Mouse (Mus musculus): ENCODE data around the gene Ccr7. TPM values are rescaled to one million over a fixed set of nuclear protein-coding genes. Genes with fewer than 3 reads are reported as not detected.

Ccr7 gene
- total and polyA plus RNA-seq, 3 experiments, result 203 to 306 (median 241) TPM

- peak; percentile 60 for DNase-seq (ENCODE audit: extremely low read depth)
- Histone ChIP-seq H3K4me2 (ENCODE audit: insufficient read depth, low read depth, poor library complexity, severe bottlenecking) (peak overlapping the region; percentile 93), H3K9me3 (replicated peaks; ENCODE audit: low read length) (no peaks in the 10 kb centered on the region), H3K36me3 (replicated peaks in 1 of 2; ENCODE audit: control insufficient read depth in 1 of 2, insufficient read depth in 1 of 2, low read length in 1 of 2) (peaks cover 24 to 61% of the 10 kb centered on the region in 2 experiments), H3K79me2 (replicated peaks; ENCODE audit: control insufficient read depth, extremely low read depth, insufficient read depth, poor library complexity, severe bottlenecking) (peaks cover 70% of the 10 kb centered on the region), H3K4me1 (ENCODE audit: control insufficient read depth in 1 of 2, insufficient read depth in 2 of 2) (peaks cover 10 to 52% of the 10 kb centered on the region in 2 experiments), H3K27me3 (replicated peaks) (no peaks in the 10 kb centered on the region), H3K27ac (ENCODE audit: insufficient read depth, low read depth) (peak overlapping the region; percentile 93), H3K9ac (ENCODE audit: insufficient read depth, low read depth) (peak overlapping the region; percentile 80), H3K4me3 (replicated peaks in 1 of 3; ENCODE audit: low read depth in 2 of 3, low read length in 2 of 3, poor library complexity in 1 of 3) (peak overlapping the region; percentile 62 to 99 (median 96))
- in situ Hi-C loops (cut with MboI; ENCODE audit: low pct_ligation_motif_present, low pct_unique_long_range_greater_than_20kb, low sequenced_read_pairs), result loop anchor here (10.0 kb wide), 1 partner anchor 92 kb away; the partner anchor contains the start of gene Krt222
- dilution Hi-C loops (cut with MboI; ENCODE audit: extremely low pct_ligation_motif_present, extremely low pct_unique_long_range_greater_than_20kb, low sequenced_read_pairs), result no loop called here
- TF ChIP-seq HCFC1 (IDR thresholded peaks at IDR 0.05; ENCODE audit: low read depth, low read length) (0 out of 2 replicates have a peak, but pooled peaks have one; percentile 16), IRF4 (IDR thresholded peaks at IDR 0.05; ENCODE audit: low read depth, low read length) (peak; percentile 58), KAT2A (IDR thresholded peaks at IDR 0.05; ENCODE audit: insufficient replicate concordance, low read length) (0 out of 2 replicates have a peak, but pooled peaks have one; percentile 50), ZKSCAN1 (IDR thresholded peaks at IDR 0.05; ENCODE audit: borderline replicate concordance, low read depth, low read length) (no peak), CHD2 (IDR thresholded peaks at IDR 0.05; ENCODE audit: low read length) (peak; percentile 42; the same call in 1 of the 2 replicates), BHLHE40 (IDR thresholded peaks at IDR 0.05; ENCODE audit: low read depth, low read length) (peak; percentile 90), RAD21 (IDR thresholded peaks at IDR 0.05; ENCODE audit: low read depth, low read length) (peak; percentile 21), SMC3 (IDR thresholded peaks at IDR 0.05; ENCODE audit: low read depth, low read length) (peak; percentile 19), PAX5 (IDR thresholded peaks at IDR 0.05; ENCODE audit: low read length) (no peak), USF1 (IDR thresholded peaks at IDR 0.05; ENCODE audit: low read depth, low read length) (peak; percentile 8; the same call in 1 of the 2 replicates), CHD1 (IDR thresholded peaks at IDR 0.05; ENCODE audit: low read depth, low read length) (peak; percentile 94), ZNF384 (IDR thresholded peaks at IDR 0.05; ENCODE audit: low read depth, low read length) (peak; percentile 32), NELFE (IDR thresholded peaks at IDR 0.05; ENCODE audit: low read depth, low read length) (peak; percentile 56), MAFK (IDR thresholded peaks at IDR 0.05; ENCODE audit: insufficient replicate concordance, low read length) (no peak), MAZ (IDR thresholded peaks at IDR 0.05; ENCODE audit: low read depth, low read length) (peak; percentile 71; the same call in 1 of the 2 replicates), EP300 (IDR thresholded peaks at IDR 0.05; ENCODE audit: low read length) (peak; percentile 68), TCF12 (IDR thresholded peaks at IDR 0.05; ENCODE audit: low read depth, low read length) (peak; percentile 51), MEF2A (IDR thresholded peaks at IDR 0.05; ENCODE audit: borderline replicate concordance, low read depth, low read length) (no peak), MAX (IDR thresholded peaks at IDR 0.05; ENCODE audit: low read length) (peak; percentile 96), GABPA (IDR thresholded peaks at IDR 0.05; ENCODE audit: insufficient replicate concordance, low read depth, low read length) (no peak), ELF1 (IDR thresholded peaks at IDR 0.05; ENCODE audit: low read depth, low read length) (no peak; the same call in 1 of the 2 replicates), ZC3H11A (IDR thresholded peaks at IDR 0.05; ENCODE audit: low read depth, low read length) (no peak), NRF1 (IDR thresholded peaks at IDR 0.05; ENCODE audit: low read depth, low read length) (no peak), RCOR1 (conservative IDR thresholded peaks at IDR 0.05; ENCODE audit: low read depth, low read length) (0 out of 2 replicates have a peak, but pooled peaks have one; percentile 11), E2F4 (IDR thresholded peaks at IDR 0.05; ENCODE audit: insufficient replicate concordance, low read depth, low read length) (no peak), USF2 (conservative IDR thresholded peaks at IDR 0.05; ENCODE audit: low read depth, low read length) (no peak), TBP (conservative IDR thresholded peaks at IDR 0.05; ENCODE audit: low read depth, low read length) (no peak), CTCF (conservative IDR thresholded peaks at IDR 0.05 in 1 of 2, IDR thresholded peaks at IDR 0.05 in 1 of 2; ENCODE audit: low read depth in 2 of 2, low read length in 2 of 2) (peak in 1 of 2 experiments; percentile 60; a peak in 2 of 4 replicates), ZMIZ1 (IDR thresholded peaks at IDR 0.05; ENCODE audit: low read depth, low read length) (peak; percentile 45; the same call in 1 of the 2 replicates), MXI1 (IDR thresholded peaks at IDR 0.05; ENCODE audit: low read depth, low read length) (peak; percentile 98), ETS1 (conservative IDR thresholded peaks at IDR 0.05; ENCODE audit: low read depth, low read length) (no peak; the same call in 1 of the 2 replicates), JUN (IDR thresholded peaks at IDR 0.05; ENCODE audit: insufficient read depth, low read depth, low read length) (no peak; the same call in 1 of the 2 replicates), MYC (IDR thresholded peaks at IDR 0.05; ENCODE audit: low read depth, low read length) (peak; percentile 96), JUND (conservative IDR thresholded peaks at IDR 0.05; ENCODE audit: low read depth, low read length) (0 out of 2 replicates have a peak, but pooled peaks have one; percentile 26), SIN3A (IDR thresholded peaks at IDR 0.05; ENCODE audit: low read length) (peak; percentile 95), POLR2AphosphoS2 (IDR thresholded peaks at IDR 0.05; ENCODE audit: low read depth, low read length) (peak; percentile 73; the same call in 1 of the 2 replicates), POLR2A (IDR thresholded peaks at IDR 0.05; ENCODE audit: low read depth, low read length) (peak; percentile 29; the same call in 1 of the 2 replicates)
These were observed 2.3 kb downstream of the Ccr7 start for GRCm38 (mm10) chr11:99152323-99153144.
